Mouse (Mus musculus): ENCODE measurements around the gene Cdkl5. TPM values are rescaled to one million over a fixed set of nuclear protein-coding genes. Genes with fewer than 3 reads are reported as not detected.

Cdkl5 gene
- polyA plus RNA-seq (2017; shearing (Covaris generic)): under 1 TPM; 0.42 to 0.56 (median 0.43) TPM

DNA sequence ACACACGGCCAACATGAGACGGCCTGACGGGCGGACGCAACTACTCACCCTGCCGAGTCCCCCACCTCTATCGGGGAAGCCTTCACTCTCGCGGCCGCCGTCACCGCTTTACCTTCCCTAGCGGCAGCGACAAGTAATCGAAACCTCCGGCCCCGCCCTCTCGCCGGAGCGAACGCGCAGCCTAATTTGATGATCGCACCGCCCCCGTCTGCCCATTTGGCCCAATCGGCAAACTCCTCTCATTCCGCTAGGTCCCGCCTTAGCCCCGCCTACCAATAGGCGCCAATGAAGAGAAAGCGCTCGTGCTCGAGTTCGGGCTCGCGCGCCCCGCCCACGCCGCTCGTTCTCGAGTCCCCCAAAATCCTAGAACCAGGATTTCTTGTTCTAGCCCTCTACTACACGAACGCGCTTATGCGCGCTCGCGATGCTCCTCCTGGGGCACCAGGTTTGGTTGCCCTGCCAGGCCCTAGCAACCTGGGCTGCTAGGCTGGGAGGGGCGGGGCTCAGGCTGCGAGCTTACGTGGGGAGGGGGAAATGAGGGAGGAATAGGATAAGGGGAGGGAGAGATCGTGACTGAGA, at the start of gene Cdkl5:
Gene Cdkl5, minus strand, starts transcription at position 162 of the 579 bp plus-strand sequence.
- ATAC-seq: peak; percentile 95

DNA sequence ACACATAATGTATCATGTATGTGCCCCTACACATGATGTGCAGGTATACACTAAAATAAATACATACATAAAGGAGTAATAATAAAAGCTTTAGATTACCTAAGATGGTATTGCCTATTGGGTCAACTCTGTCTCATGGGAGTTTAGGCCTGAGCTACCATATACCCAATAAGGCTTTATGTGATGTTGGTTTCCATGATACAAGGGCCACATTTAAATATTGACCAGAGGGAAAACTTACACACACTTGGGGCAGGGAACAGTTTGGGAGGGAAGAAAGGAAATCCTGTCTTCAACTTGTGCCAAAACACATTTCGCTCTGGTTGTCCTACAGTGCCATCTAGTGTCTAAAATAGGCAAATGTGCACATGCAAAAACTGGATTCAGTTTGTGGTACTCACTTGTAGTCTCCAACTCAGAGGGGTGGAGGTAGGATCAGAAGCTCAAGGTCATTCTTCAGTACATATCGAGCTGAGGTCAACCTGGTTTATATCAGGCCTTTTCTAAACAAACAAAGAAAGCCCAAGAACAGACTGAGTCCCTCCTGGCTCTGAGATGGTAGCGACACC, 38.8 kb upstream of the Cdkl5 start:
- ATAC-seq: peak; percentile 52

DNA sequence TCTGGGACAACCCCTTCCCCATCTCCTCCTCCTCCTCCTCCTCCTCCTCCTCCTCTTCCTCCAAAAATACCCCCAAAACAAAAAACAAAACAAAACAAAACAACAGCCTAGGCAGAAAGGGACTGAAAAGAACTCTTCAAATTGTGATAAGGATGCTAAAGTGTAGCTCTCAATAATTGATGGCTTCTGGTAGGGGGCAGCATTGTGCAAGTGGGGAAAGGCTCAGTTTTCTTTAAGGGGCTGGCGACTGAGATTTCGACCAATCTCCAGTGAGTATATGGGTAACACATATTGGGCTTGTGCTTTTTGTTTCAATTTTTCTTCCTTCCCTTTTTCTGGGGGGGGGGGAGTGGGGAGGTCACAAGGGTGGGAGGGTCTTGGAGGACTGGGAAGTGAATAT, 37.9 kb upstream of the Cdkl5 start:
- ATAC-seq: no peak

DNA sequence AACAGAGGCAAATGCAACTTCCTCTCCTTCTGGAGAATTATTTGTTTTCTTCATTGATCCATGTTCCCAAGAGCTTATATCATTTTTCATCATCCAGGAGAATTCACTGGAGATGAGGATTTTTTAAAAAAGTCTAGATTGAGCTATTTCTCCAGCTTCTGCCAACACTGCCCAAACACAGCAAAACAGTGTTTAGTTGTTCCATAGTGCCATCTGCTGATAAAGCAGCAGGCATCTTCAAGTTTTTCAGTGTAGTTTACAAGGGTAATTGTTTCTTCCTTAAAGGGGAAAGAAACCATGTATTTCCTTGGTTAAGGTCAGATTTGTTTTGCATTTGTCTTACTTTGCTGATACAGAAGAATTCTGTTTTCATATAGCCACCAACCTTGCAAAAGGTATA, 35.7 kb upstream of the Cdkl5 start:
- no peak for ATAC-seq

DNA sequence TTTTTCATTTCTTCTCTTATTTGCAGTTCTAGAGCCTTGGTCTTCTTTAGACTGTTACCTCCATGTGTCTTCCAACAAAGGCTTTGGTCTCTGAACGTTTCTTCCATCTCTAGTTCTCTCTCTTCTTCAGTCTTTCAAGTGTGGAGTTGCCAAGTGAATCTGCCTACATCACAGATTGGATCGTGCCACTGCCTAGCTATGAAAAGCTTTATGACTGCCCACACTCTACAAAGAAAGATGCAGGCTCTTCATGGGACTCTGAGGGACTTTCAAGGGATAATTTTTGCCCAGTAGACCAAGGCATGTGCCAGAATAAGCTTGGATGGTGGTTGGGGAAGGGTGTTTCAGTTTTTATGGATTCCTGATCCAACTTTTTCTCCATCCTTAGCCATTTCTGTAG, 30.0 kb upstream of the Cdkl5 start:
- ATAC-seq: no peak

DNA sequence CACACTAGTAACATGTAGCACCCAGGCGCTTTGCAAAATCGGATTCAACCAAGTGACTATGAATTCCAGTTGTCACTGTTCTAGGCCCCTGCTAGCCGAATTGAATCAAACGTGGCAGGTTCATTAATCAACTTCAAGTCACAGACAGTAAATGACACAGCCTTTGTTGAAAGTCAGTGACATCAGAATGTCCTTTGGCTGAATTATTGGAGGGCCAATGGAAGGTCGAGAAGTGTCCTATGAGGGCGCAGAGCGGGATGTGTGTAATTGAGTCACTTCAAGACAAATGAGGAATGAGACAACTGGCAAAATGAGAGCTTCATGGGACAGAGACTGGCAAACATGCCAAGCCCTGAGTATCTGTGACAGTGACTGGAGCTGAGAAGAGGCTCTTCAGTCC, 27.0 kb upstream of the Cdkl5 start:
- ATAC-seq: no peak

DNA sequence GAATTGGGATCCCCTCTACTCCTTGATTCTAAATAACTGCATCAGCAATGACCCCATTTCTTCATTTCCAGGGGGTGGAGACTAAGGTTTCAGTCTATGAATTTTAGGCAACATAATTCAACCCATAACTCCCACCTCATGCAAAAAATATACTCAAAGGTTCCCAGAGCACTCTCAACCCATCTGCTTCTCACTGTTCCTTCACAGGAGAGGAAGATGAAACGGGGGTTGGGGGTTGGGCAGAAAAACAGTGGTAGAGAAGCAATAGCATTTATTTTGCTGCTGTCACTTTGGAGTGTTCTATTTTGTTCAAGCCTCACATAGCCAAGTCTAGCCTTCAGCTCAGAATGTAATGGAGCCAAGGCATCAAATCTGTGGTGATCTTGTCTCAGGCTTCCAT, 23.7 kb upstream of the Cdkl5 start:
- ATAC-seq: no peak

DNA sequence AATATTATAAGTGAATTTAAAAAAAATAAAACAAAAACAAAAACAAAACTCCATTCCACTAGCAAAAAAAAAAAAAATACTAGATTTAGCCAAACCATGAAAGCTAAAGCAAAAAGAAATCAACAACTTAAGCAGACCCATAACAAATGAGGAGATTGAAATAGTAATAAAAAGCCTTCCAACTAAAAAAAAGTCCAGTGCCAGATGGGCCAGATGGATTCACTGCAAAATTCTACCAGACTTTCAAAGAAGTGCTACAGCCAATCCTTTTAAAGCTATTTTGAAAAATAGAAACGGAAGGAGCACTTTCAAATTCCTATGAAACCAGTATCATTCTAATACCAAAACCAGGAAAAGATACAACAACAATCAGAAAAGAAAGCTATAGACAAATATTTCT, 11.8 kb upstream of the Cdkl5 start:
- no peak for ATAC-seq

DNA sequence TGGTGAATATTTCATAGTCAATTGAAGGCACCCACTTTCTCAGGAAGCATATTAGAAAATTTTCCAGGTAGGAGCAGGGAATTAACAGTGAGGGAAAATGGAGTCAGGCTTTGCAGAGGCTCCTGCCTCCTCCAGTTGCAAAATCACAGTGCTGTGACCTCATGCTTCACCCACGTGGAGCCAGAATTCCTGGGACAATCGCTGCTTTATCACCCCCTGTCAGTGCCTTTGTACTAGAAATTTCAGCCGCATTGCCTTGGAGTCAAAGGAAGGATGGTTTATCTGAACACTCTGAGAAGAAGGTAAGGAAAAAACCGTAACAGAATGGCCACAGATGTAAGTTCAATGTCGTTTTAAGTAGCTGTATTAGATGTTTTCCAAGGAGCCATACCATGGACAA, 1.5 kb upstream of the Cdkl5 start:
- no peak for ATAC-seq

DNA sequence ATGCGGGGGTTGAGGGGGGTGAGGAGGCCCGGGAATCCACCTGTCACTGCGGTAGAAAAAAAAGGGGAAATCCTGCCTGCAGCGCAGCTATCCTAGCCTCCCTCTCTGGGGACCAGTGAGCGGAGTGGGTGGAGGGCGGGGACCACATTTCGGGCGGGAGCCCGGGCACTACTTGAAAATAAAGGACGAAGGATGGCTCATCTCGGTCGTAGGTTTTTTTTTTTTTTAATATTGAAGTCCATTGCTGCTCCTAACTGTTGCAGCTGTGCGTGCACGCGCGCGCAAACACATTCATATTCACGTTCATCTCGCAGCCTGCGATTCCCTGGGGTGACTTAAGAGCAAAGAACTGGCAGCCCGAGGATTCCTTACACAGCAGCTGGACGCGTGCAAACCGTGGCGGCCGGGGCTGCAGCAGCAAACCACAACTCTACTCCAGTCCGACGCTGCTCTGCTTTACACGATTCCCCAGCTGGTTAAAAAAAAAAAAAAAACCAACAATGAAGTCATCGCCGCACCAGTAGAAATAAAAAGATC, 695 bp upstream of the Cdkl5 start:
- ATAC-seq: no peak

DNA sequence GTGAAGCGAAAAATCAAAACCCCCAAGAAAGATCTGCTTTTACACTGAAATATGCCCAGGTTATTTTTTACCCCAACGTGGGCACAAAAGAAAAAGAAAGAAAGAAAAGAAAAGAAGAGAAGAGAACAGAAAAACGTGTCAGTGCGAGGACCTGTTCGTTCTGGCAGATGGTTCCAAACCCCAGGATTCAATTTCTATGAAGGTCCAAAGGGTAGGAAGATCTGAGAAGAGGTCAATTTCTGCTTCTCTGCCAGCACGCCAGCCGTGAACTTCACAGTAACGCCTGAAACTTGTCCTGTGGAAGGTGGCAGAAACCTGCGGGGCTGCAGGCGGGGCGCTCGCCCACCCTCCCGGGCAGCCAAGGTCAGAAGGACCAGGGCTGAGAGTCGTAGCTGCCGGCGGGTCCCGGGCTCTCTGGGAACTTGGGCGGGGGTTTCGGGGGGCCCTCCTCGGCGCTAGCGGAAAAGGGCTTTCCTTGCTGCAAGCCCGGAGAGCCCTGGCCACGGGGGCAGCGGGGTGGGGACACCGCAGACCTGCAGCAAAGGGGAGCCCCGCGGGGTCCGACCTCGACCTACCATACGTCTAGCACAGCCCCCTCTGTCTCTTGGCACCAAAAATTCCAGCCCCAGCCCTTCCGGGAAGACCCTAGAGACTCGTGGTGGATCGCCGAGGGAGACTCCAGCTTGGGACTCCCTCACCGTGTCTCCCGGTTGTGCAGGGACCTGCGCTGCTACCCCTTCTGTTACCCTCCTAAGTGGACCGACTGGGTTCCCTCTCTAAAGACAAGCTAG, 560 bp downstream of the Cdkl5 start:
- ATAC-seq: peak; percentile 27

DNA sequence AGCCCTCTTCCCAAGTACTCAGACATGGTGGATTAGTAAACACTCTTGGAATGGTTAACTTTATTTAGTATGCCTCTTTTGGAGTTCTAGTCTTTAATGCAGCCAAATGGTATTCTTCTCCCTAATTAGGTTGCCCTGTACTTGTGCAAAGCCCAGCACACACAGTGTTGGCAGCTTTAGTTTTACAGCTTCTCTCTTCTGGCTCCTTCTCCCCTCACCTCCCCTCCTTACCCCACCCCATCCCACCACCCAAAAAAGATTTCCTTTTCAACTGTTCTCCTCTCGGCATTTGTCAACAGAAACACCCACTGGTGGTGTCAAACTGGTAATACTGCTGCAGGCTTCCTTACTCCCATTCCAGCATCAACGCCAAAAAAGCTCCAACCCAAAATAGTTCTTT, 1.8 kb downstream of the Cdkl5 start:
- ATAC-seq: no peak

DNA sequence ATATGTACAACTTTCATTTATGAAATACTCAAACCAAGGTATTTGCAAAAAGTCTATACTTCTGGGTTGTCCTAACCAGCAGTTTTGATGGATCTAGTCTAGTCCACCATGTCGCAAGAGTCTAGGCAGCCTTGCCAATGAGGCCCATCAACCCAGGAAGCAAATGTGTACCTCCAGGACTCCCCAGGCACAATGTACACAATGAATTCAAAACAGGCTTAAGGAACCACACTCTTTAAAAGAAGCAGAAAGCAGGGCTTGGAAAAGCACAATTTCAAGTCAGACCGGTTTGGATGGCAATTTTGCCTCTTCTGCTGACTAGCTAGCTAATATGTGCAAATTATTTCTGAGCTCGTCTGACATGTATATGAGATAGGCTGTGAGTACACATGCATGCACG, 4.2 kb downstream of the Cdkl5 start:
- ATAC-seq: no peak

DNA sequence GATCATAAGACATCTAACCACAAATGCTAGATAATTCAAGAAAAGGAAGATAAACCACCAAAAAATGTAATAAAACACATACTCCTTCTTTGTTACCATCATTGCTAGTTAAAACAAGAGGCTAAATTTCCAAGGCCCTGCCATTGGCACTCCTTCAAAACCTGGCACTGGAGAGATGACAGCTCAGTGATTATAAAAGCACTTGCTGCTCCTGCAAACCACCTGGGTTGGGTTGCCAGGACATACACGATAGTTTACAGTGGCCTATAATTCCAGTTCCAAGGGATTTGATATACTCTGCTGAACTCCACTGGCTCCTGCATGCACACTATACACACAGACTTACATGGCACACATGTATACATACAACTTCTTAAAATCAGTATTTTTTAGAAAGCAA, 16.6 kb downstream of the Cdkl5 start:
- no peak for ATAC-seq

DNA sequence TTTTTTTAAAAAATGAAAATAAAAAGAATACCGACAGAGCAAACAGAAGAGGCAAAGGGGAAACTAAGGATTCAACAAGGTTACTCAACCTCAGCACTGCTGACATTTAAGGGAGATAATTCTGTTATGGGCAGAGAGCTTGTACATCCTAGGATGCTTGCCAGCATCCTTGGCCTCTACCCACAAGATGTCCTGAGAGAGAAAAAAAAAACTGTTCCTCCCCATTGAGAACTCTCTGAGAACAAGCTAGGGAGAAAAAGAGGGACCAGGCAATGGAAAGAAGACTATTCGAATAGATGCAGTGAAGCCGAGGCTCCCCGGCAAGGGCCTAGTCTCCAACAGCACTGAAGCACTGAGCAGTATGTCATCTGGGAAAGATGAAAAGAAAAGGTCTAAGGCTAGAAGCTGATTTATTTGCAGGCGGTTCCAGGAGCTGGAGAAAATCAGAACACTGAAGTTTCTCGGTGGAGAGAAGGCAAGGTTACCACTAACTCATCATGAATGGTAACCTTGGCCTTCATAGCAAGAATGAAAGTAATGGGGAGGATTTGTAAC, 22.4 kb downstream of the Cdkl5 start:
- ATAC-seq: no peak

DNA sequence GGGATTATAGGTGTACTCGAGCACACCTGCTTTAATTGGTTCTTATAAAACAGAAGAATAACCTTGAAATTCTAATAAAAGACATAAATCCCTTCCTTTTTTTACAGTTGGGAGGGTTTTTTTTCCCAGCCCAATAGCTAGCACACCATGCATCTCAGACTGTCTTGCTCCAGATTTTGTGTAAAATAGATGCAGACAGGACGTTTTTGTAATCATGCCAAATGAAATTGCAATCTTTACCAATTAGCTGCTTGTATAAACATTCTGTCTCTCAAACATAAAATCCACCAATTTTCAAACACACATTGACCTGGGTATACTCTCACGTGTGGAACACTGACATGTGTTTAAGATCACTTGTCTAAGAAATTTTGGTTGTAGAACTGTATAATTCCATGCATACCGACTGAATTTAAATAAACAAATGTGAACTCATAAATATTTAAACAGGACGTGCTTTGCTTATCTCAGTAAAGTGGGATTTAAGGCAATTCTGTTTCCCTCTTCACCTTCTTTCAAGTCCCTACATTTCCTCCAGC, 35.8 kb downstream of the Cdkl5 start:
- no peak for ATAC-seq

DNA sequence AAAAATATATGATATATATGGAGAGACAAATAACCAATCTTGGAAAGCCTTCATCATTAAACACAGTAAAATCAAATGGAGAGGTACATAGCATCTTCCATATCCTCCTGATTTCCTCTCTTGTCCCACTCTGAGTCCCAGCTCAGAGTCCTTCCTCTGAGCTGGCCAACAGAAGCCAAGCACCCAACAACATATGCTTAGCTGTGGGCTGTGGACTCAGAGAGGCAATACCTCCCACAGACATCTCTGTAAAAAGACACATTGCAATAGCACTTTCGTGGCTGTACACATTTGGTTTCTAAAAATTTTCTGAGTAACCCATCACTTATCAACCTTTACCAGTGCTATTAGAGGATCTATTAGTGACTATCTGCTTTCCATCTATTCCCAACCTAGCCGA, 44.9 kb downstream of the Cdkl5 start:
- ATAC-seq: no peak

DNA sequence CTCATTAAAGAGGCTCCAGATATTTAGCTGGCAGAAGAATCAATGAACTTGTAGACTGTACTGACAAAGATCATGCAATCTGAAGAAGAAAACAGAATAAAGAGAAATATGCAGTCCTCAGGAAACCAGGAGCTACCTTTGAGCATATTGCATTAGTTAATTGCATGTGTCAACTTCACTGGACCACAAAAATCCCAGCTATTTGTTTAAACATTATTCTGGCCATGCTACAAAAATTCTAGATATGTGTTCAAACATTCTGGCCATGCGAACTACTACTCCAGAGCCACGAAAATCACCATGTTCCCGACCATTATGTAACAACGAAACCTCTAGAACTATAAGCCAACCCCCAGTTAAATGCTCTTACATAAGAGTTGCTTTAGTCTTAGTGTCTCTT, 49.8 kb downstream of the Cdkl5 start:
- no peak for ATAC-seq

DNA sequence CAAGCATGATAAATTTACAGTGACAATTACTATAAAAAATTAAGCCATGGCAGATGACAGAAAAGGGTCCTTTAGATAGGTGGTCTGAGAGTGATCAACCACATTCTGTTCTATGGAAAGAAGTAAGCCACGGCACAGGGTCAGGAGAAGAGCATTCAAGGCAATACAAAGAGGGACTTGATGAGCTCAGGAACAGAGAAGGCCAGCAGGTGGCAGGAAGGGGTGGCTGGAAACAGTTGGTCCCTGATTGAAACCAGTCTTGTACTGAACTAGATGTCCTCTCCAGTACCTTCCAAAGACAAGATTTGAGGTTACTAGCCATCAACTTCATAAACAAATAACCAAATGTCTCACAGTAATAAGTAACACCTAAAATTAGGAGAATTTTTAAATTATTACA, 59.0 kb downstream of the Cdkl5 start:
- ATAC-seq: no peak

DNA sequence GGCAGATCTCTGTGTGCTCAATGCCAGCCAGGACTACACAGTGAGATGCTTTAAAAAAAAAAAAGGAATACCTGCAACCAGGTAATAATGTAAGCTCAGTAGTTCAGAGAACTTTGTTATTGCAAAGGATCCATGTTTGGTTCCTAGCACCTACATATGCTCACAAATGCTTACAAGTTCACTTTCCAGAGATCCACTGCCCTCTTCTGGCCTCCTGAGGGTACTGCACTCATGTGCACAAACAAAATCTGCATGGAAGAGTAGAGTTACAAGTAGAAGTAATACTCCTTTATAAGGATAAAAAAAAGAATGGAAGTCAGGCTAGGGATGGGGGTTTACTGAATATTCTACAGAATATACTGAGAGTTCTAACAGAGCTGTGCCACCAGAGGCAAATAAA, 63.8 kb downstream of the Cdkl5 start:
- no peak for ATAC-seq

DNA sequence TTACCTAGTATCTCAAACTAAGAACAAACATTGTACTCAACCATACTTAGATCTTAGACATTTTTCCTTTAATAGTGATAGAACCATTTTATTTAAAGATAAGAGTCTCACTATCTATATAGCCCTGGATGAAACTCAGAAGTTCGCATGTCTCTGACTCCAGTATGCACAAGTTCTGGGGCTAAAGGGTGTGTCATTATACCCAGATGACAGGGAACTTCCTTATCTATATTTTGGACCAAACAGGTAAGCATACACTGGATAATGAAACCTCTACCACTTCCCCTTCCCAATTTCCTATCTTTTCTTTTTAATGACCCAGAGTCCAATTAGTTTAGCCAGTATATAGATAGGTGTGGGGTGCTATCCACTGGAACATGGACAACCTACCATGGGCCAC, 65.6 kb downstream of the Cdkl5 start:
- ATAC-seq: no peak

DNA sequence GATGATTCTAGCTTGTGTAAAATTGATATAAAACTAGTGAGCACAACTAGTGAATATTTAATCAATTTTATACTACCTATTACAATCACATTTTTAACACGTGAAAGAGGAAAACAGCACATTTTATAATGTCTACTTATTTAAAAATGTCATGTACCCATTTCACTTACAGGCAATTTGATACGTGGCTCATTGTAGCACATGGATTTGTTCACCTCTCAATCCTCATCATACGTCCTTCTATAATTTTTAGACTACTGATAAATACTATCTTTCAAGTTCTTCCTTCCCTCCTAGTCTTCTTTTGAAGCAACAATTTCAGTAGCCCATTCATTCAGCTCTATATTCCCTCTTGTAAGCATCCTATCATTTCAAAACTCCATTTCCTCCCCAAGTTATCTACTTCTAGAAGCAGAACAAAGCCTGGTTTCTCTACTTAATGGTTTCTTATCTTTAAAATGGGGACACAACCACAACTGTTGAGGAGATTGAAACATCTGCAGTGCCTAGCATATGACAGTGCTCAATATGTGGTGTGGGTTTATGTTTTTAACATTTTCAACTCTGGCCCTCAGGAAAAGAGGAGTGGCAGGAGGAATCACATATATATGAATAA, 75.4 kb downstream of the Cdkl5 start:
- ATAC-seq: no peak

DNA sequence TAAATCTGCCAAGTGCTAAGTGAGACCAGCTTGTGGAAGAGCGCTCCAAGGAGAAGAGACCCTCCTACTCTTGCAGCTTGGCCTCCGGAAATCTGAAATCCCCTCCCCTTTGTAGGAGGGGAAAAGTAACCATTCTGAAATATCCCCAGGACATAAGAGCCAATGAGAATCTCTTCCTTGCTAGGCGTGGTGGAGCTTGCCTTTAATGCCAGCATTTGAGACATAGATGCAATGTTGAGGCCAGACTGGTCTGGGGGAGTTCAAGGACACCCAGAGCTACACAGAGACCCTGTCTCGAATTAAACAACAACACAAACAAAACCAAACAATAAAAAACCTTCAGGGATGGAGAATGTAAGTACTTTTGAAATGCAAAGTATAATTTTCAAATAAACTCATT, 87.6 kb downstream of the Cdkl5 start, which contains the start of gene Gja6:
Gene Gja6, minus strand, starts transcription at position 101 of the 400 bp plus-strand sequence.
- no peak for ATAC-seq

Data from inflammation-experienced regulatory T-cells, adult 6 months (primary cell).